Mouse (Mus musculus) thymus, adult 18-20 months (tissue): ENCODE measurements around the gene Fam168a.

Experiments
- DNase-seq, 2 experiments: peaks; one replicate each; pipeline ENCODE4 v3.0.0; 2022; ENCODE audit warnings: mixed read lengths in 2 of 2

Fam168a gene

GRCm38 (mm10) chr7:100784650-100785049 lies 78.2 kb downstream of the Fam168a start:
- no peak for DNase-seq

GRCm38 (mm10) chr7:100785426-100785825 lies 79.0 kb downstream of the Fam168a start:
- DNase-seq, result no peak

DNA sequence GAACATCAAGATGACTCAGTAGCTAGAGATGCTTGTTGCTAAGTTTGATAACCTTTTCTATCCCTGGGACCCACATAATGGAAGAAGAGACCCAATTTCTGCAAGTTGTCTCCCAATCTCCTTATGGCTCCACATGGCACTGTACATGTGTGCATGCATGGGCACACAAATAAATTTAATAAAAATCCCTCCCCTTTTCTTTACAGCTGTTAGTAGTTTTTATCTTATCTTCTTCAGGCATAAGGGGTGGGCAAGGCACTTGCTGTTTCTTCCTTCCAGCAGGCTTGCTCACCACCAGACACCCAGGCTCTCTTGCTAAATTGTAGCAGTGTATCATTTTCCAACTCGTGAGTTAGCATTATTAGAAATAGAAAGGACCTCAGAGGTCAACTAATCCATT lies 79.6 kb downstream of the Fam168a start:
- DNase-seq, result no peak

DNA sequence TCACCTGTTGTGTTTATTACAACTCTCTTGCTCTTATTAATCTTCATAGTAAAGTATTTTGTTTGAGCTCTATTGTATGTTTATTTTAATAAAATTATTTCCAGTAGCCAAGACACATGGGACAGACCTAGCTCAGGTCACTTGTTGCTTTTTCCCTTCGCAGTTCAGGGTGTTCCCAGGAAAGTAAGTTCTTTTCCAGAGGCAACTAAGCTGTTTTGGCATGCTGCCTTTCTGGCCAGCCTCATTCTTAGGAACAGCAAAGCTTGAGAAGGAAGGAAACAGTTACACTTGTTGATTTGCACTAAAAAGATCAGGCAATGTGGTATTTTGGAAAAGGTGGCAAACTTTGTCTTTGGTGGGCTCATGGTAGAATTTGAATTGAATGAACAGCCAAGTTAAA lies 81.9 kb downstream of the Fam168a start:
- no peak for DNase-seq

DNA sequence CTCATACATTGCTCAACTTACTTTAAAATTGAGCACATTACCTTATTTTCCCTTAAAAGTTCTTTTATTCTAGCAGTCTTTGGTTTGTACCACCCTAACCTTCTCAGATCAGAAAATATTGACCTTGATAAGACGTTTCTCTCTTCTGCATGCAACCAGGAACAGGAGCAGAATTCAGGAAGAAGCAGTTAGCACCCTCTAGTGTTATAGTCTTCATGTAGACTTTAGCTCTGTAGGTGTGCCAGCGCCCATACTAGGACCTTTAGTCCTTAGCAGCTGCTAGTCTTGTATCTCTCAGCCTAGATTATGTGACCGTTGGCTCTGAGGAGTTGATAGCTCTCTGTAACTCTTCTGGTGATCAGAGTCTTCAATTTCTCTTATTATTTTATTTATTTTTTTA lies 92.4 kb downstream of the Fam168a start:
- DNase-seq, result no peak

DNA sequence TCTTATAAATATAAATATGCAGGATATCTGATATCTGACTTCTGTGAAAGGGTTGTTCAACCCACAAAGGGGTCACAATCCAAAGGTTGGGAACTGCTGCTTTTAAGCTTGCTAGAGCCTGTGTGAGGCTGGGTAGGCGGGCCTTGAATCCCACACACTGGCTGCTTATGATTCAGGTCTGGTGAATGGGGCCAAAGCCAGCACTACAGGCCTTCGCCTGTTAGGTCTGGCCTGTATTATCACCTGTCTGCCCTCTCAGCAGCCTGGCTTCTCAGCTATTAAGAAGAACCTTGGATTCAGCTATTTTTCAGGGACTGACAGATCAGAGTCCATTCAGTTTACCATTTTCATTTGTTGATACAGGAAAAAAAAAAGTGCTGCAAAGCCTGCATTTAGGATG lies 99.0 kb downstream of the Fam168a start:
- DNase-seq, result no peak

DNA sequence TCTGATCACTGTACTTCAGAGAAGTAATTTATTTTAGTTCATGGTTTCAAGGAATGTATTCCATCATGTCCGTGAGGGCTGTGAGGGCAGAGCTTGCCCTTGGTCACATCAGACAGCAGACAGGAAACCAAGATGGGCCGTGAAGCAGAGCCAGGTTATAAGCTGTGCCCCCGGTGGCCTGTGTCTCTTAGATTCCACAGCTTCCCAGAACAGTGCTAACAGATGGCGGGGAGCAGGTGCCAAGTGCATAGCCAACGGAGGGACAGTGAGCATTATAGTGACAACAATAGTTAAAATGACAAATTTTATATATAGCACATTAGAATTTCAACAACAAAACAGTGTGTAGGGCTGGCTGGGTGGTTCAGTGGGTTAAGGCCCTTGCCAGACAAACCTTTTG lies 105.5 kb downstream of the Fam168a start:
- DNase-seq, result no peak

- DNase-seq, result no peak
Measured at GRCm38 (mm10) chr7:100812641-100813040, 106.2 kb downstream of the Fam168a start.

- DNase-seq, result no peak
Measured at GRCm38 (mm10) chr7:100815900-100816570, 109.6 kb downstream of the Fam168a start.

DNA sequence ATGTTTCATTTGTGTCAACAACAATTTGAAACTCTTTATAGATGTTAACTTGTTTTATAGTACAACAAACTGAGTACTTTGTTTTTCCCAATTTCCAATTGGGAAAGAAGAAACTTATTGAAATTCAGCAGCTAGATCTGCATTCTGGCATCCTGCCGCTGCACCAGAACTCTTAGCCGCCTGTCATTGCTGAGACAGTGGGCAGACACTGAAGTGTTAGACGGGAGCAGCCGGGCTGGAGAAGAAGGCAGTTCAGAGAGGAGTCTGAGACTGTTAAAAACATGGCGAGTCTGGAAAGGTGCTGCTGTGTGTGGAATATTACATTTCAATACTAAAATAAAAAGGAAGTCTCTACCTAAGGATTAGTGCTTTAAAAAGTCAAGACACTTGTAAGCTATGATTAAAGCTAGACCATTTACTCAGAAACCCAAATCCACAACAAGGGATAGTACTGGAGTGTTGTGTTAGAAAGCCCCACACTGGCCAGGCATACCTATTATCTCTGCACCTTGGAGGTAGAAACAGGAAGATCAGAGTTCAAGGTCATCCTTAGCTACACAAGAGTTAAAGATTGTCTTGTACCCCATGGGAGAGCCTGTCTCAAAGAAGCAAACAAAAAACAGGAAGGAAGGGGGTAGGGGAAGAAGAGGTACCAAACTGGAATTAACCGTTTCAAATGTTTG lies 110.5 kb downstream of the Fam168a start:
- no peak for DNase-seq

GRCm38 (mm10) chr7:100817442-100817760 lies 111.0 kb downstream of the Fam168a start:
- no peak for DNase-seq

- DNase-seq, result no peak
Measured at GRCm38 (mm10) chr7:100818401-100819064, 112.1 kb downstream of the Fam168a start.

- DNase-seq, result no peak
Measured at GRCm38 (mm10) chr7:100824661-100825060, 118.2 kb downstream of the Fam168a start.

DNA sequence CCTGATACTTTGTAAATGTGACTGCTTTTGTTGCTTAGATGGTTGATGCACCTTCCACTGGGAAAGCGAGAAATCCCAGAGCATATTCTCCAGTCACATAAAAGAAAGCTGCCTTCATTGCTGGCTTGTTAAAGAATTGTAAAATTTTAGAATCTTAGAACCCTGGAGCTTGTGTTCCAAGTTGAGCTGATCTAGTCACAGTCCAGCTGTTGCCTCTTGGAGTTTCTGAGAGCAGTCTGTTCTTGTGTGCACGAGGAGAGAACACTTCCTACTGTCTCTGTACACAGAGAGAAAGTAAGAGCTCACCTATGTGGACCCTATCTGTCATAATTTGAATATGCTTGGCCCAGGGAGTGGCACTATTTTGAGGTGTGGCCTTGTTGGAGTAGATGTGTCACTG lies 122.1 kb downstream of the Fam168a start:
- no peak for DNase-seq

- no peak for DNase-seq
Measured at GRCm38 (mm10) chr7:100833859-100834258, 127.4 kb downstream of the Fam168a start.

- DNase-seq, result no peak
Measured at GRCm38 (mm10) chr7:100835168-100835567, 128.7 kb downstream of the Fam168a start.

DNA sequence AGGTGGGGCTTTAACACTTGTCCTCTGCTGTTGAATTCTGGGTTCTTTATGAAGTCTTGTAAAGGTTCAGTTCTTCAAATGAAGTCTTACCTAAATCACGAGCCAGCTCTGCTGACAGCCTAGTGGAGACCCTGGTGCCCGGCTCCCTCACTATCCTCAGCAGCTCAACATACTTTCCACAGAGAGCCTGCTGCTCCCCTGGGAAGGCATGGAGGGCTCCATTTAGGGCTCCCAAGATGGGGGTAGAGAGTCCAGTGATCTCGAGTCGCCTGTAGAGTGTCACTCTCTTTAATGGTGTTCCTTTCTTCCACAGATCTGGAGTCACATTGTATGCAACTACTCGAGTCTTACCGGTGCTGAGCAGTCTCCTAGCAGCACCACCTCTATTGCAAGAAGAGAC lies 129.3 kb downstream of the Fam168a start:
- no peak for DNase-seq

GRCm38 (mm10) chr7:100836657-100837056 lies 130.2 kb downstream of the Fam168a start:
- no peak for DNase-seq

DNA sequence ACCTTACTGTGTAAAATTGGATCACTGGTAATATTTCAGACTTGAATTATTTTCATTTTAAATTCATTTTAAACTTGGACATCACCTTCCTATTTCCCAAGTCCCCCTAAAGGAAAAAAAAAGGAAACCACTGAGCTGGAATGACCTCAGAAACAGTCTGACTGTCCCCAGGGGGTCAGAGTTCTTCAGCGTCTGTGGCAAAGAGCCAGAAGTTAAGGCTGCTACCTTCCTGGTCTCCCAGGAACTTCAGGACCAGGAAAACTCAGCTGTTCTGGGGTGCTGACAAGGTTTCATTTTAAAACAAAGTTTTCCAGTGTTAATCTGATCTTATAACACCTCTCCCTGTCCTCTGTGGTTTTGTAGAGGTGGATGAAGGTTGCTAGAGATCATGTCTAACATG lies 131.3 kb downstream of the Fam168a start:
- no peak for DNase-seq

GRCm38 (mm10) chr7:100839632-100840402 lies 133.4 kb downstream of the Fam168a start:
- no peak for DNase-seq

- no peak for DNase-seq
Measured at GRCm38 (mm10) chr7:100840906-100841305, 134.5 kb downstream of the Fam168a start.

GRCm38 (mm10) chr7:100841608-100842007 lies 135.2 kb downstream of the Fam168a start:
- no peak for DNase-seq

GRCm38 (mm10) chr7:100842175-100842574 lies 135.7 kb downstream of the Fam168a start:
- DNase-seq, result no peak

- DNase-seq, result no peak
Measured at GRCm38 (mm10) chr7:100843866-100844265, 137.4 kb downstream of the Fam168a start.
